ENCODE assay signal across 14 mouse cellular contexts in the genomic region with DNA sequence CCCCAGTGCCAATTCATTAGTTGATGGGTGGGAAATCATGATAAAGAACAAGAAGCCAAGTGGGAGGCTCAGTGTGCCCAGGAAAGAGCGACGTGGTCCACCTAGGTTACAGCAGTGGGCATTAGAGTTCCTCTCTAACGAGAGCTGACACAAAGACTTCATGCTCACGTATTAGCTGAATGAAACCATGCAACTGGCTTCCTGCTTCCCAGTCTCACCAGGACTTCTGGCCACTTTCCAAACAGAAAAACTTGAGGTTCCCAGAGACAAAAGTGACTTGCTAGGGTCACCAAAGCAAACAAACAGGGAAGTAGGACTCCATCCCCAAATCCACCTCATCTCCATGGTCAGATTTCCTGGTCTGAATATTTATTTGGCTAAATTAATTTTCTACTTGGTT.
DNase-seq lines count a peak whose midpoint lies in the region; ATAC-seq and TF ChIP-seq lines count a peak whose summit lies in the region.
"Had no signal": no experiment of that assay in that cellular context is flagged by ENCODE, and none has a peak within 500 bp of the region (broad histone marks: within the 10 kb centered on the region; RNA-seq: fewer than 3 reads in every experiment).

No protein-coding gene starts in this region.

- H3K4me1 ChIP-seq in heart, embryonic 13.5 days, result peaks cover 54% of the 10 kb centered on the region

- ATAC-seq in cerebellum, adult (ENCODE audit: insufficient number of reproducible peaks, low FRiP score, low TSS enrichment), result no peak
- ATAC-seq in heart, embryonic 13.5 days (ENCODE audit: extremely low read depth, insufficient number of reproducible peaks, low FRiP score, low TSS enrichment), result no peak
- no peak for ATAC-seq in inflammation-experienced regulatory T-cells, adult 6 months
- ATAC-seq: midbrain, embryonic 13.5 days had no signal

- DNase-seq in cerebellum, postnatal 14 days, result peak; percentile 30 to 41
- no peak for DNase-seq in heart, adult 8-10 months (ENCODE audit: low spot score)
- no peak for DNase-seq in left cerebral cortex, adult 2 months (ENCODE audit: extremely low spot score in 1 of 2, low spot score in 2 of 2)
- DNase-seq in left cerebral cortex, postnatal 25 days (ENCODE audit: low spot score in 2 of 2), result no peak
- DNase-seq in brain, embryonic 14.5 days (ENCODE audit: low read depth), result peak; percentile 29
- DNase-seq: gastrocnemius, postnatal 36 days; layer of hippocampus, postnatal 36 days; lung, postnatal 14 days; right cerebral cortex, postnatal 4 days; thymus, adult 18-20 months had no signal

- intact Hi-C loops in left cerebral cortex, adult 2 months (cut with DNase I), result loop anchor here (5.0 kb wide), 2 partner anchors 80 to 145 kb away; partner anchors contain the start of gene Foxp1
- intact Hi-C loops in left cerebral cortex, postnatal 25 days (cut with DNase I), result loop anchor here (5.0 kb wide), 1 partner anchor 145 kb away; the partner anchor contains the start of gene Foxp1

- WGBS in heart, embryonic 13.5 days, result 56% methylated on average over 4 of the region's 4 CpGs

- no peak overlapping the region for H3K4me3 ChIP-seq in heart, embryonic 13.5 days
- no peak overlapping the region for H3K4me3 ChIP-seq in left cerebral cortex, adult 2 months
- H3K4me3 ChIP-seq: midbrain, embryonic 13.5 days had no signal

- H3K4me2 ChIP-seq in heart, embryonic 13.5 days, result no peak overlapping the region
- H3K4me2 ChIP-seq: midbrain, embryonic 13.5 days had no signal

- no peaks in the 10 kb centered on the region for H3K27me3 ChIP-seq in heart, embryonic 13.5 days (replicated peaks)
- H3K27me3 ChIP-seq: midbrain, embryonic 13.5 days had no signal

- no peak for TF ChIP-seq CTCF in left cerebral cortex, adult 2 months (IDR thresholded peaks at IDR 0.05)
- no peak for TF ChIP-seq CTCF in brain, embryonic 14.5 days (IDR thresholded peaks at IDR 0.05; ENCODE audit: borderline replicate concordance, extremely low read depth, insufficient read depth, insufficient read length)

- no peak for TF ChIP-seq POLR2A in brain, embryonic 14.5 days (IDR thresholded peaks at IDR 0.05; ENCODE audit: borderline replicate concordance, extremely low read depth, insufficient read depth, insufficient read length, poor library complexity, severe bottlenecking)

- H3K9ac ChIP-seq in heart, embryonic 13.5 days, result peak overlapping the region; percentile 37; the same call in 1 of the 2 replicates
- H3K9ac ChIP-seq: midbrain, embryonic 13.5 days had no signal

- H3K9me3 ChIP-seq in heart, embryonic 13.5 days, result no peaks in the 10 kb centered on the region
- H3K9me3 ChIP-seq: midbrain, embryonic 13.5 days had no signal

- H3K27ac ChIP-seq in heart, embryonic 13.5 days (replicated peaks), result peak overlapping the region; percentile 71
- H3K27ac ChIP-seq in left cerebral cortex, adult 2 months, result peak overlapping the region; percentile 25; the same call in 1 of the 2 replicates
- H3K27ac ChIP-seq: midbrain, embryonic 13.5 days had no signal

- H3K36me3 ChIP-seq in heart, embryonic 13.5 days, result no peaks in the 10 kb centered on the region
- H3K36me3 ChIP-seq: midbrain, embryonic 13.5 days had no signal

Comparison
In these comparisons a context has a peak if more than half of its experiments do, and no peak if none do; other contexts are left out.
1. DNase-seq: peak in cerebellum, postnatal 14 days (2 of 2) and brain, embryonic 14.5 days (single experiment); none in heart, adult 8-10 months (single experiment), left cerebral cortex, adult 2 months (0 of 2) and left cerebral cortex, postnatal 25 days (0 of 2).